Mouse (Mus musculus): ENCODE measurements at regions not wholly inside any gene's neighbourhood (a gene's known extent, or its start where the extent isn't known, plus 50 kb on each side); places are given as distances from the start of the nearest gene placed in this dataset.

DNA sequence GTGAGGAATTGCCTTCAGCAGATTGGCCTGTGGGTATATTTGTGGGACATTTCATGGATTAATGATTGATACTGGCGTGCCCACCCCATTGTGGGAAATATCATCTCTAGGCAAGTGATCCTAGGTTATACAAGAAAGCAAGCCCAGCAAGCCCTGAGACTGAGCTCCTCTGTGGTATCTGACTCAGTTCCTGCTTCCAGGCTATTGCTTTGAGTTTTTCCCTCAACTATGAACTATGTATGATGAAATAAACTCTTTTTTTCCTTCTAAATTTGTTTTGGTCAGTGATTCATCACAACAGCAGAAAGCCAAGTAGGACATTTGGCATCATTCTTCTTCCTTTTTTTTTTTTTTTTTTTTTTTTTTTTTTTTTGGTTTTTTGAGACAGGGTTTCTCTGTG lies 119.8 kb downstream of the Tbr1 start:
- peak; percentile 13 for DNase-seq (ENCODE audit: low read depth)

DNA sequence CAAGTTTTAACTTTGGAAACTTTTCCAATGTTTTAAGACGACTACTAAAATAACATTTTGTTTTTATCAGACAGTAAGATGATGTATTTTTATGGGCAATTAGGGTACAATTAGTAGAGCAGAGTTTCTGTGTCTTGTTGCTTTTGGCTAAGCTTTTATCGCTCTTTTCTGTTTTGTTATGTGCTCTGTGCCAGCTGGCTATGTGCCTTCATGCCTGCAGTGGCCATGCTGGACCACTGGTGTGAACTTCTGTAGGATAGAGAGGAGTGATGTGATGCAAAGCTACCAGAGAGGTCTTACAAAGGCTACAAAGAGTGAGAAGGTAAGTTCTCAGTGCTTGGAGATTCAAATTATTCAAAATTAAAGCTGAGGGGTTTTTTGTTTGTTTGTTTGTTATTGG lies 108.0 kb upstream of the Slc4a10 start:
- DNase-seq (ENCODE audit: low read depth) = no peak

DNA sequence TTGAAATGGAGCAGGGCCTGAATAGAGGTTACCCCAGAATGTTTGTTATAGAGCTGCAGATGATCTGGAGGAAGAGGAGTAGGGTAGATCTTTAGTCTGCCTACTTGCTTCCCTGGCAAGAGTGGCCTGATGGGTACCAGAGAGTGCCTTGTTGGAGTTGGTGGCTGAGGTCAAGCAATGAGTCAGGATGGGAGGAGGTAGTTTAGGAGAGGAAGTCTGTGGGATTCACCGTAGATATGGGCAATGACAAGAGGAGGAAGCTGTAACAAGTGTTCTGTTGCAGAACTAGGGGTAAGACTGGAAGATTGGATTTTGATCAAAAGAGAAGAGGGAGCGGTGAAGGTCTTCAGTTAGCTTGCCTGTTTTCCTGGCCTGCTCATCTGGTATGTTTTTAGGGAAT lies 80.3 kb upstream of the Slc4a10 start:
- no peak for DNase-seq (ENCODE audit: low read depth)

DNA sequence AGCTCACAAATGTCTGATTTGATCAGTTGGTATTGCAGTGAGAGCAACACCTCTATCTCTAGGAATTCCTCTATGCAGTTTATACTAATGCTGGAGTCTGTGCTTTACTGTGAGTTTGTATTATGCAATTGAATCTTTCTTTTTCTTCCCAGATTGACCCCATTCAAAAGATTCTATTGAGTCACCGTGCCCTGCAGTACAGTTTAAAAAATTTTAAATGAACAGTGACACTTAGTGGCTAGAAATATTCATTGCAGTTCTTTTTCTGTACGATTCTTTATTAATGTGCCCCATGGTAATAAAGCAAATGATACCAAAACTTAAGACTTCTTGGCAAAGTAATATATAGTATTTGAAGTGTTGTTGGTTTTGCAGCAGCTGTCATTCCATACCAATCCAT lies 78.5 kb upstream of the Slc4a10 start:
- peak; percentile 15 for DNase-seq (ENCODE audit: low read depth)

DNA sequence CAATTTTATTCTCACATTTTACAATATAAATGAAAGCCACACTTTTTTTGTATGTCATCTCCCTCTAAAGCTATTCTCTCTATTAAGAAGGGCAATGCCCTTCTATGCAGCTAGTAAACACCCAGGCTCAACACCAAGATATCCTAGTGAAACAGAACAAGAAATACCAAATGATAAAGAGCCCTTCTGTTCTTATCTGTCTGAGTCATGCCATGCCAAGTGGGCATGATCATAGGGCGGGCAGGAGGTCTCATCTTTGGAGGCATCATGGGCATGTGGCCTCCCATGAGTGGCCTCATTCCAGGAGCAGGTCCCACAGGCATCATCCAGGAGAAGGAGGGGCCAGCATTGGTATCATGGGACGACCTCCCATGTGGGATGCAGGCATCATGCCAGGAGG lies 76.2 kb upstream of the Slc4a10 start:
- no peak for DNase-seq (ENCODE audit: low read depth)

DNA sequence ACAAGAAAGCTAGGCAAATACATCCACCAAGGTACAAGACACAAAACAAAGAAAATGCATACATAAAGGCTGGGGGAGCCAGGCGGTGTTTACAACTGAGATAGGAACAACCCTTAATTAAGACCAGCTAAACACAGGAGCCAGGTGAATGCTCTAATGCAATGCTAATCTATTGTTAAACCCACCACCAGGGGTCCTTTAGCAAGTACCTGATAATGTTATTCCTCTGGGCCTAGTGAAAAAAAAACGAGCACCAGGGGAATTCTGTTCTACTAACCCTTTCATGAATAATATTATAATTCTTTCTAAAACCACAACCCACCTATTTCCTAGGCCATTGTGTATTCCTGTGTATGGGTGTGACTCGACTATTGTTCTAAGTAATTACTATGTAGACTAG lies 61.5 kb upstream of the Slc4a10 start:
- no peak for DNase-seq (ENCODE audit: low read depth)

DNA sequence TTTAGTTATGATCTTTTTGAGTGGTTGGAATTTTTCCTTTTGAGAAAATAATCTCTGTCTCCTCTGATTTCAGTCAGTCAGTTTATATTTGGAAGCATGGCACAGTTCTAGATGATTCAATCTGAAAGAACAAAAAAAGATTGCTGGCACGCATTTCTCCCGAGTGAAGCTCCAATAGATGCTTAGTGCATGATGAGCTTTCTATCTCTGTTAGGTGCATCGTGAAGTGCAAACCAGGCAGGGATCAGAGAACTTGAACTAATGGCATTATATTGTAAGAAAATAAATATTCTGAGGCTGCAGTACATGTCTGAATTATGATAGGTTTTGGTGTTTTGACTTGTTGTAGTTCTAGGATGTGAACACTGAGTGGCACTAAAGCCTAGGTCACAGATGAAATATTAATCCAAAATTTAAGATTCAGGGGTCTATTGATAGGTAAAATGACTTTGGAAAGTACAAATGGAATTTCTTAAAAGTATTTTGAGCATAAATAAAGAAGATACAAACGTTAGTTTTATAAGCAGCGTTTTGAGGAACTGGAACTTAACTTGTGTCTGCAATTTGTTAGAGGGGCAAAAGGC lies 59.2 kb upstream of the Slc4a10 start:
- no peak for DNase-seq (ENCODE audit: low read depth)
